Mouse (Mus musculus): Measurements from ENCODE around the gene Hoxc5. TPM values are rescaled to one million over a fixed set of nuclear protein-coding genes. Genes with fewer than 3 reads are reported as not detected.

The Hoxc5 gene
- polyA plus RNA-seq (2016; fragmentation: Nextera tagmentation; extraction: Ambion mirVana): not detected in 2 replicates

DNA sequence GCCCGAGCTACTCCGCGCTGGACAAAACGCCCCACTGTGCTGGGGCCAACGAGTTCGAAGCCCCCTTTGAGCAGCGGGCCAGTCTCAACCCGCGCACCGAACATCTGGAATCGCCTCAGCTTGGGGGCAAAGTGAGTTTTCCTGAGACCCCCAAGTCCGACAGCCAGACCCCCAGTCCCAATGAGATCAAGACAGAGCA, at the start of gene Hoxc5:
Hoxc5 (plus strand) TSS at position 132 of the 199 bp plus-strand sequence.
- 0 out of 2 replicates have a peak within 1 kb of the TSS, but pooled peaks have one; percentile 1 for H3K4me3 ChIP-seq (replicated peaks)
- peak within 1 kb of the TSS; percentile 31 for H3K4me2 ChIP-seq
- H3K9me3 ChIP-seq: no peaks in the 10 kb centered on the region
- peaks cover 100% of the 10 kb centered on the region for H3K27me3 ChIP-seq
- H3K36me3 ChIP-seq (replicated peaks): no peaks in the 10 kb centered on the region
- H3K27ac ChIP-seq: no peak within 1 kb of the TSS
- peaks cover 4% of the 10 kb centered on the region; the same call in 1 of the 2 replicates for H3K4me1 ChIP-seq
- ATAC-seq (ENCODE audit: low FRiP score): no peak
- 4% methylated on average over 12 of the region's 12 CpGs for WGBS
- H3K9ac ChIP-seq: no peak within 1 kb of the TSS

GRCm38 (mm10) chr15:102917972-102918572, 49.2 kb upstream of the Hoxc5 start:
- ATAC-seq (ENCODE audit: low FRiP score): no peak
- Histone ChIP-seq H3K4me2 (no peak overlapping the region), H3K27ac (no peak overlapping the region), H3K4me1 (peaks cover 18% of the 10 kb centered on the region), H3K36me3 (replicated peaks) (no peaks in the 10 kb centered on the region), H3K9ac (no peak overlapping the region), H3K4me3 (replicated peaks) (no peak overlapping the region), H3K9me3 (no peaks in the 10 kb centered on the region), H3K27me3 (peaks cover 93% of the 10 kb centered on the region)
- WGBS: under 1% methylated on average over 20 of the region's 20 CpGs

DNA sequence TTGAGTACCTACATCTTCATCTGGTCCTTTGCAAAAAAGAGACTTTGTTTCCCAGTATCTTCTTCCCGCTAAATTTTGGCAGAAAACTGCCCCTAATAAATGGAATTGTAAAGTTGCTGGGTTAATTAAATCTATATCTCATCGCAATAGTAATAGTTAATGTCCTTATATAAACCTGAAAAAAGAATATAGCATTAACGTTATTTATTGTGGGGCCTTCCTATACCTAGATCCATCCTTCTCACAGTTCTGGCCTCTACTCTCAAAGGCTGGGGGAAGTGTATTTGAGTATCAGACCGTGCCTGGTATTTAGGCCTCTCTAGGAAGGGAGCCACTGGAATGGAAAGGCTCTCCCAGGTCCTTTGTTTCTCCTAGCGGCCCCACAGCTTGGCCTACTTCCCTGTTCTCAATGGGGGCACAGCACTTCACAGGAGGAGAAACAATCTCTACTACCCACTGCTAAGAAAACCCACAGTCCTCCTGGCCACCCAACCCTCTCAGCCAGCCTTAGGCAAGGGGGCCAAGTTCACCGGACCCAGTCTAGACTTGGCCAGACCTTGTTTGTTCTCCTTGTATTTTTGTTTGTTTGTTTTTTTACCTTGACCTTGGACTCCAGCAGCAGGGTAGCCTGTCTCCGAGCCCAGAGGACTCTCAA, 48.5 kb upstream of the Hoxc5 start:
- H3K9me3 ChIP-seq: no peaks in the 10 kb centered on the region
- no peak overlapping the region for H3K9ac ChIP-seq
- no peak for ATAC-seq (ENCODE audit: low FRiP score)
- no peak overlapping the region for H3K4me2 ChIP-seq
- H3K4me3 ChIP-seq (replicated peaks): no peak overlapping the region
- H3K27me3 ChIP-seq: peaks cover 94% of the 10 kb centered on the region
- peaks cover 18% of the 10 kb centered on the region for H3K4me1 ChIP-seq
- H3K36me3 ChIP-seq (replicated peaks): no peaks in the 10 kb centered on the region
- H3K27ac ChIP-seq: no peak overlapping the region
- 1% methylated on average over 7 of the region's 7 CpGs for WGBS

GRCm38 (mm10) chr15:102919336-102920180, 47.7 kb upstream of the Hoxc5 start:
- 3% methylated on average over 12 of the region's 12 CpGs for WGBS
- H3K4me2 ChIP-seq: no peak overlapping the region
- peaks cover 97% of the 10 kb centered on the region for H3K27me3 ChIP-seq
- no peaks in the 10 kb centered on the region for H3K9me3 ChIP-seq
- H3K9ac ChIP-seq: no peak overlapping the region
- no peak overlapping the region for H3K27ac ChIP-seq
- peaks cover 18% of the 10 kb centered on the region for H3K4me1 ChIP-seq
- no peak overlapping the region for H3K4me3 ChIP-seq (replicated peaks)
- H3K36me3 ChIP-seq (replicated peaks): no peaks in the 10 kb centered on the region
- no peak for ATAC-seq (ENCODE audit: low FRiP score)

DNA sequence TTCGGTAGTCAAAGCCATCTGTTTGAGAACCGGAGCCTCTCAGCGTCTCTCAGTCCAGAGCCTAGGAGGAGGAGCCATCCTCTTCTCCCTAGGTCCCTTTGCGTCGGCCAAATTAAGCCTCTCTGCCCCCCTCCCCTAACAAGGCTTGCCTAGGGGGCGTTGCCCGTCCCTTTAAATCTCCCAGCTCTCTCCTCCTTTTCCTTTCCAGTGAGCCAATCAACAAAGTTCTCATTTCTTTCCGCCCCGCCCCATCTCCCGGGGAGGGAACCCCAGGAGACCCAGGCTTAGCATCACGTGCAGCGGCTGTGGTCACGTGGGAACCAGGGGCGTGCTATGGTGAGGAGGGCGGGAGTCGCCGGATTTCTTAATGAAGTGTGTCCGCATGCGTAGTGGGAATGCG, 46.6 kb upstream of the Hoxc5 start:
- no peaks in the 10 kb centered on the region for H3K36me3 ChIP-seq (replicated peaks)
- H3K27me3 ChIP-seq: peaks cover 99% of the 10 kb centered on the region
- no peaks in the 10 kb centered on the region for H3K9me3 ChIP-seq
- H3K27ac ChIP-seq: no peak overlapping the region
- peak overlapping the region; percentile 43 for H3K4me2 ChIP-seq
- no peak overlapping the region for H3K9ac ChIP-seq
- ATAC-seq (ENCODE audit: low FRiP score): peak; percentile 87
- H3K4me3 ChIP-seq (replicated peaks): peak overlapping the region; percentile 24
- peaks cover 18% of the 10 kb centered on the region for H3K4me1 ChIP-seq
- WGBS: 0% methylated on average over 20 of the region's 20 CpGs

GRCm38 (mm10) chr15:102921053-102922011, 45.9 kb upstream of the Hoxc5 start, which contains the start of gene Hoxc13:
Gene Hoxc13 (plus strand): TSS chr15:102921103.
- no peak for ATAC-seq (ENCODE audit: low FRiP score)
- H3K4me1 ChIP-seq: peaks cover 18% of the 10 kb centered on the region
- H3K27me3 ChIP-seq: peaks cover 99% of the 10 kb centered on the region
- H3K9ac ChIP-seq: no peak within 1 kb of the TSS
- 2% methylated on average over 72 of the region's 88 CpGs for WGBS
- peak within 1 kb of the TSS; percentile 43 for H3K4me2 ChIP-seq
- H3K9me3 ChIP-seq: no peaks in the 10 kb centered on the region
- no peaks in the 10 kb centered on the region for H3K36me3 ChIP-seq (replicated peaks)
- no peak within 1 kb of the TSS for H3K27ac ChIP-seq
- peak within 1 kb of the TSS; percentile 24 for H3K4me3 ChIP-seq (replicated peaks)

- under 1% methylated on average over 24 of the region's 24 CpGs for WGBS
- ATAC-seq (ENCODE audit: low FRiP score): no peak
- Histone ChIP-seq H3K4me1 (peaks cover 18% of the 10 kb centered on the region), H3K9ac (no peak overlapping the region), H3K4me2 (no peak overlapping the region), H3K27ac (no peak overlapping the region), H3K27me3 (peaks cover 99% of the 10 kb centered on the region), H3K9me3 (no peaks in the 10 kb centered on the region), H3K36me3 (replicated peaks) (no peaks in the 10 kb centered on the region), H3K4me3 (replicated peaks) (no peak overlapping the region)
Measured at GRCm38 (mm10) chr15:102922012-102922362, 45.3 kb upstream of the Hoxc5 start.

DNA sequence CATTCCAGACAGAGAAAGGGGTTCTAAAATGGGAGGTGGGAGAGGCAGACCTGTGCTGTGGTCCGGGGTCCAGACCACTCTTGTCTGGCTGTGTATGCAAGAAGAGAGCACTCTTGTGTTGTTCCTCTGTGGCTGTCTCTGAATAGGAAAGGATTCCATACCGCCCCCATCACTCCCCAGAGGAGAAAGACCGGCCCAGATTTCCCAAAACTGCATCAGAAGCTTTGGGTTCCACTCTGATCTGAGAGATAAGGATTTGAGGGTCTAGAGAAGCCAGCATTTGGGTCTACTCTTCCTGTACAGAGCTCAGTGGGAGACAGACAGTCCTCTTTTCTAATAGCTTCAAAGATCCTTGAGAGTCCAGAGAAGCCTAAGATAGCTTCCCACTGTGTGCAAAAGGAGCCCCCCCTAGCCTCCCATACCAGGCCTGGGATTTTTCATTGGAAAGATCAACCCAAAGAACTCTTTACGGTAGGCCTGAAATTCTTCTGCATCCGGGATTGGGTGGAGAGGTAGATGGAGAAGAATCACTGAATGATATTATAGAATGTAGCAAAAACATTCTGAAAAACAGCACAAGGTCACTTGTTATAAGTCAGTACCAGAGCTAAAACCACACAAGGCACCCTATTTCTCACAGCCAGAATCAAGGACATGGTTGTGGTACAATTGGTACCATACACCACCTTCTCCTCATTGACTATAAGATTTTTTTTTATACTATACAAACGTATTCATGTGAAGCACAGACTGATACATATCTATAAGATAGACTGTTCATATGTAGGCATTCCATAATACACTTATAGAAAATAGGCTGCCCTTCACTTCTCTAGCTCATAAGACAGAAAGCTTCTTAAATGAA, 44.4 kb upstream of the Hoxc5 start:
- H3K9ac ChIP-seq: no peak overlapping the region
- peaks cover 99% of the 10 kb centered on the region for H3K27me3 ChIP-seq
- no peak overlapping the region for H3K27ac ChIP-seq
- H3K4me3 ChIP-seq (replicated peaks): no peak overlapping the region
- H3K4me2 ChIP-seq: no peak overlapping the region
- 8% methylated on average over 6 of the region's 6 CpGs for WGBS
- no peak for ATAC-seq (ENCODE audit: low FRiP score)
- H3K4me1 ChIP-seq: peaks cover 18% of the 10 kb centered on the region
- no peaks in the 10 kb centered on the region for H3K36me3 ChIP-seq (replicated peaks)
- no peaks in the 10 kb centered on the region for H3K9me3 ChIP-seq

DNA sequence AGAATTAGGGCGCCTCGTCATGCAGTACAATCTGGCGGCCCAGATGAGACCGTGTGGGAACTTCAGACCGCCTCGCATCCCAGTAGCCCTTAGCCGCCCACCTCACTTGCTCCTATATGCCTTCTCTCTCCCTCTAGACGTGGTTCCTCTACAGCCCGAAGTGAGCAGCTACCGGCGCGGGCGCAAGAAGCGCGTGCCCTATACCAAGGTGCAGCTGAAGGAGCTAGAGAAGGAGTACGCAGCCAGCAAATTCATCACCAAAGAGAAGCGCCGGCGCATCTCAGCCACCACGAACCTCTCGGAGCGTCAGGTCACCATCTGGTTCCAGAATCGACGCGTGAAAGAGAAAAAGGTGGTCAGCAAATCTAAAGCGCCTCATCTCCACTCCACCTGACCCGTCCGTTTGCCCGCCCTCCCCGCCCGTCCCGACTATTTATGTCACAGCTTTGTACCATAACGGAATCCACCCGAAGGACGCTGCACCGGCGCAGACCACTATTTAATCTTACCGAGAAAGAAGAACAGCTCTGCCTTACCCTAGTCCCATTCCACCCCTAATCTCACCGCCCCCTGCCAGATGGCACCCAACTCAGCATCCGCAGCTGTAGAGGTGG, 40.1 kb upstream of the Hoxc5 start:
- Histone ChIP-seq H3K4me1 (no peaks in the 10 kb centered on the region), H3K4me2 (no peak overlapping the region), H3K27me3 (peaks cover 99% of the 10 kb centered on the region), H3K27ac (no peak overlapping the region), H3K36me3 (replicated peaks) (no peaks in the 10 kb centered on the region), H3K9me3 (no peaks in the 10 kb centered on the region), H3K9ac (no peak overlapping the region), H3K4me3 (replicated peaks) (no peak overlapping the region)
- ATAC-seq (ENCODE audit: low FRiP score): no peak
- WGBS: under 1% methylated on average over 40 of the region's 40 CpGs

- Histone ChIP-seq H3K9ac (no peak overlapping the region), H3K27me3 (peaks cover 100% of the 10 kb centered on the region), H3K4me1 (no peaks in the 10 kb centered on the region), H3K4me3 (replicated peaks) (no peak overlapping the region), H3K4me2 (no peak overlapping the region), H3K27ac (no peak overlapping the region), H3K36me3 (replicated peaks) (no peaks in the 10 kb centered on the region), H3K9me3 (no peaks in the 10 kb centered on the region)
- ATAC-seq (ENCODE audit: low FRiP score): no peak
- WGBS: under 1% methylated on average over 23 of the region's 23 CpGs
Measured at GRCm38 (mm10) chr15:102931706-102932358, 35.4 kb upstream of the Hoxc5 start.
